Mouse (Mus musculus): ENCODE data around the gene Bloc1s3.

DNA sequence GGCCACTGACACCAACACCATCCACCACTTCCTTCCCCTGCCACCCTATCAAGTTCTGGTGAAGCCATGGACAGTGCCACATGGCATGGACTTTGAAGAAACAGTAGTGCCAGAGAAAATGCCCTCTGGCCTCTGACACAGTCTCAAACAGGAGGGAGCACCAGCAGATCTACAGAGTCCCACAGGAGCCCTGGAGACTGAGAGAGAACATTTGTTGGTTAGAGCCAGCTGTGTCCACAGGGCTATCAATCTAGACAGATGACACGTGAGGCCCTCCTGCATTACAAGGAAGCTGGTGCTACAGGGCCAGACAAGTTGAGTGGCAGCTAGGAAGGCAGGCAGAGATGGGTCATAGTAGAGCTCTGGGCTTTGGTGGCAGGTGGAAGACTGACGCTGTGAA lies 44.3 kb upstream of the Bloc1s3 start:
- no peak for TF ChIP-seq CTCF (IDR thresholded peaks at IDR 0.05)
- no peak for TF ChIP-seq EP300 (IDR thresholded peaks at IDR 0.05)
